Mouse (Mus musculus) heart, embryonic 15.5 days (tissue): ENCODE measurements around the gene Nod2. TPM values are rescaled to one million over a fixed set of nuclear protein-coding genes. Genes with fewer than 3 reads are reported as not detected.
A peak's percentile ranks its signal among the peaks of the same experiment; 100 is the strongest.

Experiments used
- ATAC-seq: fragments of 200-750 bp; cut with Nextera tagmentation; replicated peaks from 2 replicates; pipeline ENCODE4 v1.8.0; 2017; ENCODE audit warnings: low read depth, moderate TSS enrichment; ENCODE audit not compliant: insufficient number of reproducible peaks, insufficient read depth, low FRiP score
- H3K27ac ChIP-seq: fragments of 300-500 bp; sonication (generic); 2 replicates; pipeline ENCODE4 v1.5.1; 2015; ENCODE audit warnings: mild to moderate bottlenecking, inconsistent platforms
- H3K27me3 ChIP-seq: fragments of 300-500 bp; sonication (generic); 2 replicates; pipeline ENCODE4 v1.6.1; 2015; ENCODE audit warnings: inconsistent platforms
- H3K36me3 ChIP-seq: fragments of 300-500 bp; sonication (generic); 2 replicates; pipeline ENCODE4 v1.6.1; 2015; ENCODE audit warnings: mild to moderate bottlenecking, inconsistent platforms
- H3K4me1 ChIP-seq: fragments of 300-500 bp; sonication (generic); replicated peaks from 2 replicates; pipeline ENCODE4 v1.6.1; 2015; ENCODE audit warnings: inconsistent platforms
- H3K4me2 ChIP-seq: fragments of 300-500 bp; sonication (generic); 2 replicates; pipeline ENCODE4 v1.6.1; 2015; ENCODE audit warnings: inconsistent platforms, mild to moderate bottlenecking, moderate library complexity
- H3K4me3 ChIP-seq: fragments of 300-500 bp; sonication (generic); 2 replicates; pipeline ENCODE4 v1.5.1; 2015; ENCODE audit warnings: mild to moderate bottlenecking, inconsistent platforms
- H3K9ac ChIP-seq: fragments of 300-500 bp; sonication (generic); 2 replicates; pipeline ENCODE4 v1.6.1; 2015; ENCODE audit warnings: mild to moderate bottlenecking, inconsistent platforms
- H3K9me3 ChIP-seq: fragments of 300-500 bp; sonication (generic); replicated peaks from 2 replicates; pipeline ENCODE4 v1.6.1; 2016; ENCODE audit warnings: inconsistent platforms
- WGBS: fragments of 180-500 bp; shearing (Covaris S2); methylation state at CpG from one replicate; pipeline ENCODE4 v1.1.7; 2015; ENCODE audit warnings: mixed read lengths; 5-methylcytosine and 5-hydroxymethylcytosine counted together
- polyA plus RNA-seq: library from polyadenylated mRNA; unstranded; fragments of >200 nt; fragmentation: Nextera tagmentation; extraction: Ambion mirVana; gene quantifications from 2 replicates; pipeline ENCODE4 v1.2.1, GENCODE M21; 2015

Gene Nod2
- polyA plus RNA-seq, 1 experiment from 2014 or later, result 0.06 TPM

DNA sequence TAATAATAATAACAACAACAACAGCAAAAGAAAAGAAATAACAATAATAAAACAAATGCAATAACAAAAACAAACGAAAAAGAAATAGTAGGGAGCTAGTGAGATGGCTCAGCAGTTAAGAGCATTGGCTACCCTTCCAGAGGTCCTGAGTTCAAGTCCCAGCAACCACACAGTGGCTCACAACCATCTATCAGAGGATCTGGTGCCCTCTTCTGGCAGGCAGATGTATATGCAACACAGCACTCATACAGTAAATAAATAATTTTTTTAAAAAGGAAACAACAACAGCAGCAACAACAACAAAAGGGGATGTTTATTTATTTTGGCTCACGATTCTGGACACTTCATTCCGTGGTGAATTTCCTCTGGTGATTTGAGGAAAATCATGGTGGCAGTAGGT lies 27.6 kb upstream of the Nod2 start:
- peaks cover 3% of the 10 kb centered on the region for H3K4me1 ChIP-seq
- no peaks in the 10 kb centered on the region for H3K36me3 ChIP-seq
- 55% methylated on average over 3 of the region's 3 CpGs for WGBS
- no peak overlapping the region for H3K4me2 ChIP-seq
- H3K27me3 ChIP-seq, result peaks cover 27% of the 10 kb centered on the region
- H3K4me3 ChIP-seq, result no peak overlapping the region
- H3K9ac ChIP-seq, result no peak overlapping the region
- ATAC-seq, result no peak
- H3K27ac ChIP-seq, result no peak overlapping the region
- H3K9me3 ChIP-seq, result no peaks in the 10 kb centered on the region

DNA sequence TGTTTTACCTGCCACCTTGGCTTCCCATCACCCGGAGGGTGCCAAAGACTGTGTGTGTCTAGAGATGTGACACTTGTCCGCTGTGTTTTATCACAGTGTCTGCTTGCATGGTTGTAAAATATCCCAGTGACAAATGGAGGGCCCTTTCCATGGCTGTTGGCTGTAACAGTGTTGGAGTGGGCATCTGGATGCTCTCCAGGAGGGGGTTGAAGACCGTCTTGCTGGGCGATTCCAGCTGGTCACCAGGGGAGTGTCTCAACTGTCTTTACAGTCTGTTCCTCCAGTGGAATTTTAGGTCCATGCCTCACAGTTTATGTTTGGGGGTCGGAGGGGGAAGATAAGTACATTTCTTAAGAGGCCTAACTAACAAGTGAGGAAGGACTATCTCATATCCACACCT lies 26.2 kb upstream of the Nod2 start:
- H3K9me3 ChIP-seq, result no peaks in the 10 kb centered on the region
- no peak for ATAC-seq
- H3K4me1 ChIP-seq, result peaks cover 3% of the 10 kb centered on the region
- peaks cover 38% of the 10 kb centered on the region for H3K27me3 ChIP-seq
- H3K9ac ChIP-seq, result no peak overlapping the region
- H3K4me3 ChIP-seq, result no peak overlapping the region
- no peak overlapping the region for H3K27ac ChIP-seq
- H3K4me2 ChIP-seq, result 0 out of 2 replicates have a peak overlapping the region, but pooled peaks have one; percentile 1
- WGBS, result 54% methylated on average over 5 of the region's 5 CpGs
- H3K36me3 ChIP-seq, result no peaks in the 10 kb centered on the region

DNA sequence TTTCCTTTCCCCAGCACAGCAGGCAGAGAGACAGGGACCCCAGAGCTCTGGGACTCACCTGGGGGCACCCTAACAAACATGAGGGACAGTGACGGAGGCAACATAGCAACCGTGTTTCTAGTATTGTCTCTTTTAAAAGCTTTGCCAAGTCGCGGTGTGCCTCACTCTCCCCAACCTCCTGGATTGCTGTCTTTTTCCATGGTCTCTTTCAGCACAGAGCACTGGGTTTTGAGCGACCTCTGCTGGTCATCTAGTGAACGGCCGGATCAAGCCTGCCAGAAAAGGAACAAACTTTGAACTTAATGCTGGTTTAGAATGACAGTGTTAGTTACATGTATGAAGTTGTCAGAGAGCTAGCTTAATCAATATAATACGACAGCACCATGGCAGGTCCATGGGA lies 25.7 kb upstream of the Nod2 start:
- Histone ChIP-seq H3K4me1 (peaks cover 3% of the 10 kb centered on the region), H3K4me3 (no peak overlapping the region), H3K9ac (no peak overlapping the region), H3K4me2 (0 out of 2 replicates have a peak overlapping the region, but pooled peaks have one; percentile 1), H3K36me3 (no peaks in the 10 kb centered on the region), H3K27ac (no peak overlapping the region), H3K9me3 (no peaks in the 10 kb centered on the region), H3K27me3 (peaks cover 43% of the 10 kb centered on the region)
- WGBS, result 2% methylated on average over 8 of the region's 8 CpGs
- ATAC-seq, result no peak

DNA sequence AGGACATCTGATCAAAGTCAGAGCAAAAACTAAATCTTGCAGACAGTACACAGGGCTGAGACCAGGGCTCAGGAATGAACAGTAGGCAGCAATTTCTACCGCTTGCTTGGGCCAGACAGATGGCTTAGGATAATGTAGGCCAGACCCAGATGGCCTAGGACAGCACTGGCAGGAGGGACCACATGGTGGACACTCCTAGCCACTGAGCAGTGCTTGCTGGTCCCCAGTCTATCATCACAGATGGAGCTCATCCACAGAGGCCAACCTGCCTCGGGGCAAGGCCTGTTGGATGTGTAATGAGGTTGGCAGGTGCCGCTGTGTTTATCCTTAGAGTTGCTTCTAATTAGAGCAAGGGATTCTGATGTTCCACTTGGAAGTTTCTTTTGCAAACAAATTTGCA lies 23.8 kb upstream of the Nod2 start:
- peaks cover 53% of the 10 kb centered on the region for H3K27me3 ChIP-seq
- peaks cover 11% of the 10 kb centered on the region for H3K4me1 ChIP-seq
- H3K4me2 ChIP-seq, result no peak overlapping the region
- no peaks in the 10 kb centered on the region for H3K36me3 ChIP-seq
- H3K4me3 ChIP-seq, result no peak overlapping the region
- H3K27ac ChIP-seq, result no peak overlapping the region
- ATAC-seq, result no peak
- no peak overlapping the region for H3K9ac ChIP-seq
- H3K9me3 ChIP-seq, result no peaks in the 10 kb centered on the region
- 73% methylated on average over 3 of the region's 3 CpGs for WGBS

DNA sequence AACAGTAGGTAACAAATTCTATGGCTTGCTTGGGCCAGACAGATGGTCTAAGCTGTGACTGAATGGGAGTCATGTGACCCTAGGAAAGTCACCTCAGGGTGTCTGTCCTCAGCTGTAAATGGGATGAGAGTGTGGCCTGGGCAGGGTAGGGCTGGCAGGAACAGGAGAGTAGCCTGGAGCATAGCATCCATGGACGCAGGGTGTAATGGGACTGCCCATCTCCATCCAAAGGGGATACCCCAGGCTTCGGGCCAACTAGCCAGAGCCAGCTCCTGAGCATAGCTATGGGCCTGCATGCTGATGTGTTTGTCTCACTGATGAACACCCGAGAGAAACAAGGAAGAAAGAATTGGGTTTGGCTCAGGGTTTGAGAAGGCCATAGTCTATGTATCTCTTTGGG lies 22.8 kb upstream of the Nod2 start:
- Histone ChIP-seq H3K9ac (no peak overlapping the region), H3K27ac (no peak overlapping the region), H3K4me2 (no peak overlapping the region), H3K27me3 (peaks cover 62% of the 10 kb centered on the region), H3K4me3 (no peak overlapping the region), H3K36me3 (no peaks in the 10 kb centered on the region), H3K9me3 (no peaks in the 10 kb centered on the region), H3K4me1 (peaks cover 11% of the 10 kb centered on the region)
- no peak for ATAC-seq
- 79% methylated on average over 3 of the region's 3 CpGs for WGBS

DNA sequence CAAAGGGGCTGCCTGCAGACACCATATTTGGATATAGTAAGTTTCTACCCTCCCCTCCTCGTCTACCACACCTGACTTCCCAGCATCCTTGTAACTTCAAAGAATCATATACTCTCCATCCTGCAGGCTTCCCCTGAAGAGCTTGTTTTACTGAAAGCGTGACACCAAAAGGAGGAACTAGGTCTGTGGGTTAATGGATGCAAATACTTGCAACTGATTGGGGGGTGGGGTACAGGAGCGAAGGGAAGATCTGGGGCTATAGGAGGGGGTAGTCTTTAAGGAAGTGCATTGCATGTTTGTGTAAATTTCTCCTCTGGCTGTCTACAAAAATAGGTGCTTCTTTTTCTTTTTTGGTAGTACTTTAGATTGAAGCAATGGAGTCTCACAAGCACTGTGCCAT lies 20.7 kb upstream of the Nod2 start:
- H3K4me3 ChIP-seq, result no peak overlapping the region
- H3K4me1 ChIP-seq, result peaks cover 7% of the 10 kb centered on the region
- peaks cover 55% of the 10 kb centered on the region for H3K27me3 ChIP-seq
- no peaks in the 10 kb centered on the region for H3K36me3 ChIP-seq
- H3K9me3 ChIP-seq, result no peaks in the 10 kb centered on the region
- H3K9ac ChIP-seq, result no peak overlapping the region
- no peak for ATAC-seq
- no peak overlapping the region for H3K4me2 ChIP-seq
- WGBS, result 70% methylated on average over 3 of the region's 3 CpGs
- H3K27ac ChIP-seq, result no peak overlapping the region

DNA sequence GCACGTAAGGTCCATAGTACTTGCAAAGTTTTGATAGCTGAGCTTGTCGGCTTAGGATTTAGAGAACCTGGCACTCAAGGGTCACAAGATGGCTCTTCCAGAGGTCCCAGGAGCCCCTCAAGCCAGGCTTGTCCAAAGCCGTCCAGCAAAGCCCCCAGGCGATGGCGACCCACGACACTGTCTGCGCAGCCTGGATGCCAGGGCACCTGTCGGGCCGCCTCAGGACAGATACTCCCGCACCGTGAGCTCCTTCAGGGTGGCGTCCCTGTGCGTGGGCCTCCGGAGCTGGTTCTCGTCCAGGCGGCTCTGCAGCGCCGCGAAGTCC lies 20.2 kb upstream of the Nod2 start:
- peaks cover 53% of the 10 kb centered on the region for H3K27me3 ChIP-seq
- H3K9ac ChIP-seq, result peak overlapping the region; percentile 52
- WGBS, result 15% methylated on average over 19 of the region's 19 CpGs
- ATAC-seq, result no peak
- H3K36me3 ChIP-seq, result no peaks in the 10 kb centered on the region
- H3K4me3 ChIP-seq, result peak overlapping the region; percentile 58
- H3K4me1 ChIP-seq, result peaks cover 7% of the 10 kb centered on the region
- H3K4me2 ChIP-seq, result peak overlapping the region; percentile 95
- no peak overlapping the region for H3K27ac ChIP-seq
- H3K9me3 ChIP-seq, result no peaks in the 10 kb centered on the region

DNA sequence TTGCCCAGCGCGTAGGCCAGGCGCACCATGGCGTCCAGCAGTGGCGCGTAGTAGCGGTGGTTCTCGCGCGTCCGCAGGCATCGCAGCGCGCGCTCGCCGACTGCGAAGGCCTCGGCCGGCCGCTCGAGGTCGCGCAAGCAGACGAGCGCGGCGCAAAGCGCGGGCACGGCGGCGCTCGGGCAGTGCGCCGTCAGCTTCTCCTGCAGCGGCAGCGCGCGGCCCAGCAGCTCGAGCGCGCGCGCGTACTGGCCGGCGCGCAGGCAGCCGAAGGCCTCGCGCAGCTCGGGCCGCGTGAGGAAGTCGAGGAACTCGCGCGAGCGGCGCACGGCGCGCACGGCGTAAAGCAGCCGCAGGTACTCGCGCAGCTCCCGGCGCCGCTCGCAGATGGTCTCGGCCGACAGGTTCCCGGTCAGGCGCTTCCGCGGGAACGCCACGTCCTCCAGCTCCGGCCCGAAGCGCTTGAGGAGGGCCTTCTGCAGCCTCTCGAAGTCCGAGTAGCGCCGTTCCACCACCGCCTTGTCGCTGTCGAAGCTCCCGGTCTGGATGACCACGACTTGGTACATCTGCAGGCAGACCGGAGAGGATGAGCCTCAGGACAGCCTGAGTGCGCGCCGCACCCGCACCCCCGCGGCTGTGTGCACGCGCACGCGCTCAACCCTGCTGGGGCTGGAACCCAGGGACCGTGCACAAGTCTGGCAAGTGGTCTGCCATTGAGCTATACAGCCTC lies 19.7 kb upstream of the Nod2 start:
- peak overlapping the region; percentile 52 for H3K9ac ChIP-seq
- H3K4me1 ChIP-seq, result peaks cover 7% of the 10 kb centered on the region
- H3K27ac ChIP-seq, result no peak overlapping the region
- H3K9me3 ChIP-seq, result no peaks in the 10 kb centered on the region
- peak overlapping the region; percentile 95 for H3K4me2 ChIP-seq
- WGBS, result under 1% methylated on average over 105 of the region's 105 CpGs
- peak; percentile 69 for ATAC-seq
- H3K36me3 ChIP-seq, result no peaks in the 10 kb centered on the region
- H3K27me3 ChIP-seq, result peaks cover 48% of the 10 kb centered on the region
- H3K4me3 ChIP-seq, result peak overlapping the region; percentile 58

DNA sequence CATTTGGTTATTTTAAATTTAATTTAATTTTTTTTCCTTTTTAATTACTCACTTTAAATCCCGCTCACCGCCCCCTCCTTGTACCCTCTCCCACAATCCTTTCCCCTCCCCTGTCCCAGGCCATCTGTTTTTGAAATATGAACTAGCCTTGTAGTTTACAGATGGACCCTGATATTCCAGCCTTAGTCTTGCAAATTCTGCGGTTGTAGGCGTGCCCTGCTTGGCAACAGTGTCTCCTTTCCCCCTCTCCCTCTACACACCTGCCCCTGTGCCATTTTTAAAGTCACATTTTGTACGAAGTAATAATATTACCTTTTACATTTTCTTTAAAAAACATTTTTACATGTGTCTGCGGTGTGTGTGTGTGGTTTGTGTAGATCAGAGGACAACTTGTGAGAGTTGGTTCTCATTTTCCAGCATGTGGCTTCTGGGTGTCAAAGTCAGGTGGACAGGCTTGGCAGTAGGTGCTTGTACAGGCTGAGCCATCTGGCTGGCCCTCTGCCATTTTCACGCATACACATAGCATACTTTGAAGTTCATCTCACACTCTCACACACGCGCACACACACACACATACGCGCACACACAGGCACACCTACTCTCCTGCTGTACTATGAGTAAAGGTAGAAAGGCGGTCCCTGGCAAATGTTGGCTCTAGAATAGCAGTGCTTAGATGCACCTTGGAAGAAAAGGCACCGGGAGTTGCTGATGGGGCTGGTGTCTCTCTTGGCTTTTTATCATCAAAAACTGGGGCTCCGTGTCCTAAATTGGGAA lies 18.9 kb upstream of the Nod2 start:
- no peaks in the 10 kb centered on the region for H3K9me3 ChIP-seq
- 67% methylated on average over 14 of the region's 14 CpGs for WGBS
- no peak overlapping the region for H3K27ac ChIP-seq
- H3K4me3 ChIP-seq, result peak overlapping the region; percentile 58
- H3K4me1 ChIP-seq, result peaks cover 7% of the 10 kb centered on the region
- H3K4me2 ChIP-seq, result peak overlapping the region; percentile 95
- peaks cover 43% of the 10 kb centered on the region for H3K27me3 ChIP-seq
- no peaks in the 10 kb centered on the region for H3K36me3 ChIP-seq
- no peak overlapping the region; the same call in 1 of the 2 replicates for H3K9ac ChIP-seq
- no peak for ATAC-seq

DNA sequence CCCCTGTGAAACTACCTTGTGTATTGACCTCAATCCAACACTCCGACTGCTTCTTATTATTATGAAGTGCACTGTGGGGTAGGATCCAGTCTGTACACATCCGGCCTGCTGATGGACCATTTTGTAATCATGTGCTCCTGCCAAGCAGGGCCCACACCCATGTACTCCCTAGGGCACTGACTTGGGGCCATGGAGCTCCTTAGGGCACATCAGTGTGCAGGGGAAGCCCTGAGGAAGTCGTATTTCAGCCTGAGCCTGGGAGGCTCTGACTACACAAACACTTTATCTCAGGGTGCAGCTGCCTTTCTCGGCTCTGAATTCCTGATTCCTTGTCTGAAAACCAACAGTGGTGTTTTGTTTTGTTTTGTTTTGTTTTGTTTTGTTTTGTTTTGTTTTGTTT lies 16.9 kb upstream of the Nod2 start:
- 62% methylated on average over 4 of the region's 4 CpGs for WGBS
- Histone ChIP-seq H3K9ac (no peak overlapping the region), H3K4me1 (peaks cover 12% of the 10 kb centered on the region), H3K27me3 (peaks cover 31% of the 10 kb centered on the region), H3K4me3 (no peak overlapping the region), H3K27ac (no peak overlapping the region), H3K4me2 (no peak overlapping the region), H3K36me3 (no peaks in the 10 kb centered on the region), H3K9me3 (no peaks in the 10 kb centered on the region)
- no peak for ATAC-seq

DNA sequence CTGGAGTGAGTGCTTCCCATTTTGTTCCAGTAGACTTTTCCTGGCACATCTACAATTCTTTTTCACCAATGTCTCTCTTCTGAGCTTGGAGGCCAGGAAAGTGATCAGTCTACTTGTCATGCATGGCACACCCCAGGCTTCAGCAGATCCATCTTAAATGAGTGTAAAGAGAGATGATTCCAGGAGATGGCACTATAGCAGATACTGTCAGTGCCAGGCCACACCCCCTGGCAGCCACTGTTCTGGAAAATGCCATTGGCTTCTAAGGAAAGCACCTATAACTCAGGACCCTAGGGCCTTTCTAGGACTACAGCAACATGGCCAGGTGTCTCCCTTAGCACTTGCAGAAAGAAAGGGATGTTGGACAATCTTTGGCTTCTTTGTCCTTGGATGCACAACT lies 16.0 kb upstream of the Nod2 start:
- Histone ChIP-seq H3K27me3 (peaks cover 23% of the 10 kb centered on the region), H3K9me3 (no peaks in the 10 kb centered on the region), H3K36me3 (no peaks in the 10 kb centered on the region), H3K9ac (no peak overlapping the region), H3K4me1 (peaks cover 12% of the 10 kb centered on the region), H3K4me2 (no peak overlapping the region), H3K4me3 (no peak overlapping the region), H3K27ac (no peak overlapping the region)
- ATAC-seq, result no peak
